Mouse (Mus musculus): ENCODE measurements around the gene Zfp746. TPM values are rescaled to one million over a fixed set of nuclear protein-coding genes. Genes with fewer than 3 reads are reported as not detected.

Zfp746 gene
- polyA plus RNA-seq, 1 experiment from 2014 or later, result 13.9 TPM

- Histone ChIP-seq H3K4me3 (ENCODE audit: inconsistent target) (no peak overlapping the region), H3K36me3 (ENCODE audit: inconsistent target) (peaks cover 28% of the 10 kb centered on the region), H3K79me2 (ENCODE audit: inconsistent target) (no peaks in the 10 kb centered on the region), H3K27ac (no peak overlapping the region)
- WGBS (ENCODE audit: missing documents), result 95% methylated on average over 2 of the region's 2 CpGs
Observed at GRCm38 (mm10) chr6:48060421-48060820, 26.0 kb downstream of the Zfp746 start.

GRCm38 (mm10) chr6:48052136-48052535 lies 34.3 kb downstream of the Zfp746 start:
- WGBS (ENCODE audit: missing documents), result 91% methylated on average over 6 of the region's 6 CpGs
- Histone ChIP-seq H3K79me2 (ENCODE audit: inconsistent target) (peaks cover under 1% of the 10 kb centered on the region; the same call in 1 of the 2 replicates), H3K27ac (no peak overlapping the region), H3K36me3 (ENCODE audit: inconsistent target) (no peaks in the 10 kb centered on the region), H3K4me3 (ENCODE audit: inconsistent target) (no peak overlapping the region)

GRCm38 (mm10) chr6:48051666-48052065 lies 34.7 kb downstream of the Zfp746 start:
- WGBS (ENCODE audit: missing documents), result 80% methylated on average over 2 of the region's 2 CpGs
- no peaks in the 10 kb centered on the region for H3K36me3 ChIP-seq (ENCODE audit: inconsistent target)
- no peak overlapping the region for H3K27ac ChIP-seq
- H3K79me2 ChIP-seq (ENCODE audit: inconsistent target), result peaks cover 5% of the 10 kb centered on the region; the same call in 1 of the 2 replicates
- no peak overlapping the region for H3K4me3 ChIP-seq (ENCODE audit: inconsistent target)

- H3K27ac ChIP-seq, result no peak overlapping the region
- peak overlapping the region; percentile 58 for H3K4me3 ChIP-seq (ENCODE audit: inconsistent target)
- WGBS (ENCODE audit: missing documents), result 13% methylated on average over 9 of the region's 9 CpGs
- H3K79me2 ChIP-seq (ENCODE audit: inconsistent target), result peaks cover 16% of the 10 kb centered on the region; the same call in 1 of the 2 replicates
- no peaks in the 10 kb centered on the region for H3K36me3 ChIP-seq (ENCODE audit: inconsistent target)
Observed at GRCm38 (mm10) chr6:48049273-48050065, 36.9 kb downstream of the Zfp746 start.

- Histone ChIP-seq H3K4me3 (ENCODE audit: inconsistent target) (peak within 1 kb of the TSS; percentile 58), H3K36me3 (ENCODE audit: inconsistent target) (no peaks in the 10 kb centered on the region), H3K79me2 (ENCODE audit: inconsistent target) (peaks cover 16% of the 10 kb centered on the region; the same call in 1 of the 2 replicates), H3K27ac (peak within 1 kb of the TSS; percentile 28; the same call in 1 of the 2 replicates)
- WGBS (ENCODE audit: missing documents), result under 1% methylated on average over 82 of the region's 82 CpGs
Observed at GRCm38 (mm10) chr6:48048426-48049272, 37.7 kb downstream of the Zfp746 start, which contains the start of gene Zfp777. Zfp777 (minus strand) TSS chr6:48048911.

GRCm38 (mm10) chr6:48047450-48048351 lies 38.7 kb downstream of the Zfp746 start:
- H3K36me3 ChIP-seq (ENCODE audit: inconsistent target), result no peaks in the 10 kb centered on the region
- H3K79me2 ChIP-seq (ENCODE audit: inconsistent target), result peaks cover 16% of the 10 kb centered on the region; the same call in 1 of the 2 replicates
- under 1% methylated on average over 115 of the region's 150 CpGs for WGBS (ENCODE audit: missing documents)
- peak overlapping the region; percentile 31 for H3K4me3 ChIP-seq (ENCODE audit: inconsistent target)
- no peak overlapping the region for H3K27ac ChIP-seq

- WGBS (ENCODE audit: missing documents), result 20% methylated on average over 12 of the region's 12 CpGs
- H3K4me3 ChIP-seq (ENCODE audit: inconsistent target), result peak overlapping the region; percentile 31
- no peaks in the 10 kb centered on the region for H3K36me3 ChIP-seq (ENCODE audit: inconsistent target)
- no peak overlapping the region for H3K27ac ChIP-seq
- H3K79me2 ChIP-seq (ENCODE audit: inconsistent target), result peaks cover 16% of the 10 kb centered on the region; the same call in 1 of the 2 replicates
Observed at GRCm38 (mm10) chr6:48047114-48047449, 39.3 kb downstream of the Zfp746 start.

- Histone ChIP-seq H3K27ac (no peak overlapping the region), H3K36me3 (ENCODE audit: inconsistent target) (peaks cover 50% of the 10 kb centered on the region), H3K79me2 (ENCODE audit: inconsistent target) (no peaks in the 10 kb centered on the region), H3K4me3 (ENCODE audit: inconsistent target) (no peak overlapping the region)
Observed at GRCm38 (mm10) chr6:48032661-48033060, 53.7 kb downstream of the Zfp746 start.

GRCm38 (mm10) chr6:48025905-48026660 lies 60.3 kb downstream of the Zfp746 start:
- peaks cover 47% of the 10 kb centered on the region for H3K36me3 ChIP-seq (ENCODE audit: inconsistent target)
- H3K27ac ChIP-seq, result no peak overlapping the region
- 96% methylated on average over 10 of the region's 10 CpGs for WGBS (ENCODE audit: missing documents)
- H3K79me2 ChIP-seq (ENCODE audit: inconsistent target), result no peaks in the 10 kb centered on the region
- no peak overlapping the region for H3K4me3 ChIP-seq (ENCODE audit: inconsistent target)

- WGBS (ENCODE audit: missing documents), result 96% methylated on average over 16 of the region's 21 CpGs
- peaks cover 43% of the 10 kb centered on the region for H3K36me3 ChIP-seq (ENCODE audit: inconsistent target)
- no peak overlapping the region for H3K27ac ChIP-seq
- no peaks in the 10 kb centered on the region for H3K79me2 ChIP-seq (ENCODE audit: inconsistent target)
- H3K4me3 ChIP-seq (ENCODE audit: inconsistent target), result no peak overlapping the region
Observed at GRCm38 (mm10) chr6:48024994-48025345, 61.4 kb downstream of the Zfp746 start.

GRCm38 (mm10) chr6:48024330-48024993 lies 61.9 kb downstream of the Zfp746 start:
- H3K4me3 ChIP-seq (ENCODE audit: inconsistent target), result no peak overlapping the region
- H3K36me3 ChIP-seq (ENCODE audit: inconsistent target), result peaks cover 38% of the 10 kb centered on the region
- H3K79me2 ChIP-seq (ENCODE audit: inconsistent target), result no peaks in the 10 kb centered on the region
- no peak overlapping the region for H3K27ac ChIP-seq
- 94% methylated on average over 36 of the region's 43 CpGs for WGBS (ENCODE audit: missing documents)

- Histone ChIP-seq H3K4me3 (ENCODE audit: inconsistent target) (no peak overlapping the region), H3K79me2 (ENCODE audit: inconsistent target) (no peaks in the 10 kb centered on the region), H3K27ac (peak overlapping the region; percentile 59; the same call in 1 of the 2 replicates), H3K36me3 (ENCODE audit: inconsistent target) (peaks cover 25% of the 10 kb centered on the region; the same call in 1 of the 2 replicates)
- 85% methylated on average over 2 of the region's 2 CpGs for WGBS (ENCODE audit: missing documents)
Observed at GRCm38 (mm10) chr6:48022672-48023071, 63.7 kb downstream of the Zfp746 start.

GRCm38 (mm10) chr6:48021678-48022077 lies 64.7 kb downstream of the Zfp746 start:
- H3K4me3 ChIP-seq (ENCODE audit: inconsistent target), result no peak overlapping the region
- 0 out of 2 replicates have a peak, but pooled peaks cover 19% of the 10 kb centered on the region for H3K36me3 ChIP-seq (ENCODE audit: inconsistent target)
- H3K27ac ChIP-seq, result peak overlapping the region; percentile 59
- no peaks in the 10 kb centered on the region for H3K79me2 ChIP-seq (ENCODE audit: inconsistent target)
- WGBS (ENCODE audit: missing documents), result 62% methylated on average over 1 of the region's 1 CpGs
